Comparison of ENCODE assay signal across 7 mouse cellular contexts in the genomic region with DNA sequence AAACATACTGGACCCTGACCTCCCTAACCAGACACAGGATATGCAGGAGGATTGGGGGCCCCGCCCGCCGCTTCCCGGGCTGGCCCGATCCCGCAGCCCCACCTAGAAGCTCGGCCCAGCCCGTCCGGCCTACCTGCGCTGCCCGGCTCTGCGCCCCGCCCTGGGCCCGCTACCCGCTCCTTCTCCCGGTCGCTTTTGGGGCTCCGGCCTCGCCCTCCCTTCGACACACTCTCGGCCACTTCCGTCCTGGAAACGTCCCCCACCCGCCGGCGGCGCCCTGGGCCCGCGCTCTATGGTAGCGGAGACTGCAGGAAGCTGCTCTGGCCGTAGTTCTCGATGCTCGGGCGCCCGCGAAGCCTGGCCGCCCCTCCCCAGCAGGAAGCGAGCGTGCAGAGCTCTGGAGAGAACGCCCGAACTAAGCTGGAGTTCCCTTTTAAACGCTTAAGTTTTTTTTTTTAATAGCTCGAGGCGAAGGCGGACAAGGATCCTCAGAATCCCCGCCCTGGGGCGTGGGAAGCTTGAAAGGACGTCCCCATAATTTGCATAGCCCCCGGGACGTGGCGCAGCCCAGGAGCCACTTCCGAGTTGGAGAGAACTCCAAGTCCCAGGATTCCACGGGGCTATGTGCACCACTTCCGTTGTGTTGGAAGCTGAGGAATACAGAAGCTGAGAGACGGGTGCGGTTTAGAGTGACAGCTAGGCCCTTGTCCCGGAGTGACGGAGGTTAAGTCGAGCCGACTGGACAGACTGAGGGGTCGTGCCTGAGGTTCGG. TPM values are rescaled to one million over a fixed set of nuclear protein-coding genes. Genes with fewer than 3 reads are reported as not detected.
DNase-seq lines count a peak whose midpoint lies in the region; ATAC-seq lines count a peak whose summit lies in the region.

A gene (plus strand): TSS at position 336 of the 772 bp plus-strand sequence.
A gene (minus strand): TSS at position 695 of the 772 bp plus-strand sequence.

- H3K4me2 ChIP-seq in embryonic facial prominence, embryonic 11.5 days (ENCODE audit: low read depth, low read length) = peak within 1 kb of the TSS; percentile 79
- peak within 1 kb of the TSS; percentile 95 for H3K4me2 ChIP-seq in midbrain, embryonic 13.5 days (replicated peaks)

- peaks cover 6% of the 10 kb centered on the region; the same call in 1 of the 2 replicates for H3K36me3 ChIP-seq in embryonic facial prominence, embryonic 11.5 days (replicated peaks; ENCODE audit: control insufficient read depth, insufficient read depth, low read depth, low read length)
- peaks cover 44% of the 10 kb centered on the region for H3K36me3 ChIP-seq in limb, embryonic 10.5 days
- H3K36me3 ChIP-seq in midbrain, embryonic 13.5 days = peaks cover 32% of the 10 kb centered on the region

- H3K4me3 ChIP-seq in embryonic facial prominence, embryonic 11.5 days (ENCODE audit: low read depth, low read length) = peak within 1 kb of the TSS; percentile 91
- peak within 1 kb of the TSS; percentile 70 for H3K4me3 ChIP-seq in limb, embryonic 10.5 days
- peak within 1 kb of the TSS; percentile 91 for H3K4me3 ChIP-seq in midbrain, embryonic 13.5 days (replicated peaks)

- WGBS in embryonic facial prominence, embryonic 11.5 days = under 1% methylated on average over 60 of the region's 62 CpGs
- under 1% methylated on average over 62 of the region's 62 CpGs for WGBS in limb, embryonic 10.5 days
- WGBS in midbrain, embryonic 13.5 days = under 1% methylated on average over 62 of the region's 62 CpGs

- H3K27ac ChIP-seq in embryonic facial prominence, embryonic 11.5 days (replicated peaks; ENCODE audit: low read depth, low read length) = peak within 1 kb of the TSS; percentile 98
- peak within 1 kb of the TSS; percentile 93 for H3K27ac ChIP-seq in limb, embryonic 10.5 days
- peak within 1 kb of the TSS; percentile 98 for H3K27ac ChIP-seq in midbrain, embryonic 13.5 days

- no peaks in the 10 kb centered on the region for H3K27me3 ChIP-seq in embryonic facial prominence, embryonic 11.5 days (ENCODE audit: control insufficient read depth, insufficient read depth, low read length)
- H3K27me3 ChIP-seq in limb, embryonic 10.5 days (ENCODE audit: low read depth, poor library complexity, severe bottlenecking) = no peaks in the 10 kb centered on the region
- H3K27me3 ChIP-seq in midbrain, embryonic 13.5 days = no peaks in the 10 kb centered on the region

- H3K9me3 ChIP-seq in embryonic facial prominence, embryonic 11.5 days (replicated peaks; ENCODE audit: control insufficient read depth, low read length) = no peaks in the 10 kb centered on the region
- no peaks in the 10 kb centered on the region for H3K9me3 ChIP-seq in limb, embryonic 10.5 days (replicated peaks)
- no peaks in the 10 kb centered on the region for H3K9me3 ChIP-seq in midbrain, embryonic 13.5 days

- peak within 1 kb of the TSS; percentile 95 for H3K9ac ChIP-seq in embryonic facial prominence, embryonic 11.5 days (replicated peaks; ENCODE audit: low read length)
- H3K9ac ChIP-seq in midbrain, embryonic 13.5 days (replicated peaks) = peak within 1 kb of the TSS; percentile 96

- DNase-seq in adrenal gland, postnatal 14 days = peak; percentile 96
- DNase-seq in embryonic facial prominence, embryonic 11.5 days (ENCODE audit: low spot score) = peak; percentile 98
- DNase-seq in kidney, adult 11 months = peak; percentile 98
- DNase-seq in limb, embryonic 10.5 days (ENCODE audit: low spot score) = peak; percentile 94
- peak; percentile 90 for DNase-seq in spleen, adult 12 weeks (ENCODE audit: low spot score)

- ATAC-seq in embryonic facial prominence, embryonic 11.5 days (replicated peaks; ENCODE audit: insufficient number of reproducible peaks, low FRiP score, low TSS enrichment, low read depth) = peak; percentile 91
- peak; percentile 72 for ATAC-seq in granulocyte monocyte progenitor cell, adult 5-6 weeks (replicated peaks; ENCODE audit: poor library complexity, severe bottlenecking)
- peak; percentile 97 for ATAC-seq in midbrain, embryonic 13.5 days

- peaks cover 15% of the 10 kb centered on the region for H3K4me1 ChIP-seq in embryonic facial prominence, embryonic 11.5 days (ENCODE audit: control insufficient read depth, insufficient read depth, low read length)
- peaks cover 51% of the 10 kb centered on the region for H3K4me1 ChIP-seq in limb, embryonic 10.5 days
- peaks cover 60% of the 10 kb centered on the region for H3K4me1 ChIP-seq in midbrain, embryonic 13.5 days (replicated peaks)

RNA-seq across cellular contexts. Expression of the first gene that starts in this region (rescaled TPM):
- 108 and 117 TPM in 2 replicates for total RNA-seq in adrenal gland, postnatal 14 days (2021)
- 41.0 and 41.7 TPM in 2 replicates for polyA plus RNA-seq in embryonic facial prominence, embryonic 11.5 days (2014; fragmentation: Nextera tagmentation; extraction: Ambion mirVana)
- total RNA-seq in granulocyte monocyte progenitor cell, adult 5-6 weeks (2014; fragmentation: Nextera tagmentation) = 10.5 and 13.4 TPM in 2 replicates
- 24.9 and 25.7 TPM in 2 replicates for total RNA-seq in granulocyte monocyte progenitor cell, adult 5-6 weeks (2017)
- 27.3 and 40.5 TPM in 2 replicates for polyA plus RNA-seq in limb, embryonic 10.5 days (2016; fragmentation: Nextera tagmentation; extraction: Ambion mirVana)
- polyA plus RNA-seq in midbrain, embryonic 13.5 days (2015; fragmentation: Nextera tagmentation; extraction: Ambion mirVana) = 72.6 and 80.4 TPM in 2 replicates

RNA-seq across cellular contexts. Expression of the second gene that starts in this region (rescaled TPM):
- 201 and 213 TPM in 2 replicates for total RNA-seq in adrenal gland, postnatal 14 days (2021)
- polyA plus RNA-seq in embryonic facial prominence, embryonic 11.5 days (2014; fragmentation: Nextera tagmentation; extraction: Ambion mirVana) = 40.6 and 42.1 TPM in 2 replicates
- total RNA-seq in granulocyte monocyte progenitor cell, adult 5-6 weeks (2014; fragmentation: Nextera tagmentation) = 167 and 198 TPM in 2 replicates
- total RNA-seq in granulocyte monocyte progenitor cell, adult 5-6 weeks (2017) = 251 and 299 TPM in 2 replicates
- 46.8 and 51.1 TPM in 2 replicates for polyA plus RNA-seq in limb, embryonic 10.5 days (2016; fragmentation: Nextera tagmentation; extraction: Ambion mirVana)
- 59.8 and 67.0 TPM in 2 replicates for polyA plus RNA-seq in midbrain, embryonic 13.5 days (2015; fragmentation: Nextera tagmentation; extraction: Ambion mirVana)

Comparison
In these comparisons a context has a peak if more than half of its experiments do, and no peak if none do; other contexts are left out.
1. Peak in every context shown above with its lines: DNase-seq, ATAC-seq, H3K4me3 ChIP-seq and H3K27ac ChIP-seq.